Mouse (Mus musculus) forebrain, embryonic 16.5 days (tissue): ENCODE data around the gene Krt5. TPM values are rescaled to one million over a fixed set of nuclear protein-coding genes. Genes with fewer than 3 reads are reported as not detected.

Experiments
- ATAC-seq: fragments of 200-750 bp; cut with Nextera tagmentation; 2 replicates; pipeline ENCODE4 v1.8.0; 2017; ENCODE audit warnings: mild to moderate bottlenecking, moderate library complexity
- H3K27ac ChIP-seq: fragments of 300-500 bp; sonication (generic); 2 replicates; pipeline ENCODE4 v1.5.1; 2014; ENCODE audit warnings: low read length, control low read depth
- H3K27me3 ChIP-seq: fragments of 300-500 bp; sonication (generic); replicated peaks from 2 replicates; pipeline ENCODE4 v1.6.1; 2014; ENCODE audit warnings: low read length; ENCODE audit not compliant: control insufficient read depth, insufficient read depth
- H3K36me3 ChIP-seq: fragments of 300-500 bp; sonication (generic); 2 replicates; pipeline ENCODE4 v1.6.1; 2014; ENCODE audit not compliant: control insufficient read depth, insufficient read depth
- H3K4me1 ChIP-seq: fragments of 300-500 bp; sonication (generic); replicated peaks from 2 replicates; pipeline ENCODE4 v1.6.1; 2014; ENCODE audit warnings: low read length; ENCODE audit not compliant: control insufficient read depth, insufficient read depth
- H3K4me2 ChIP-seq: fragments of 300-500 bp; sonication (generic); 2 replicates; pipeline ENCODE4 v1.6.1; 2014; ENCODE audit warnings: mild to moderate bottlenecking, low read length, control low read depth
- H3K4me3 ChIP-seq: fragments of 300-500 bp; sonication (generic); replicated peaks from 2 replicates; pipeline ENCODE4 v1.5.1; 2014; ENCODE audit warnings: mild to moderate bottlenecking, low read length, control low read depth
- H3K9ac ChIP-seq: fragments of 300-500 bp; sonication (generic); replicated peaks from 2 replicates; pipeline ENCODE4 v1.6.1; 2014; ENCODE audit warnings: low read depth, low read length, control low read depth
- H3K9me3 ChIP-seq: fragments of 300-500 bp; sonication (generic); 2 replicates; pipeline ENCODE4 v1.6.1; 2016; ENCODE audit warnings: low read length; ENCODE audit not compliant: control insufficient read depth
- WGBS: fragments of 180-500 bp; shearing (Covaris S2); extraction: QIAGEN DNeasy Blood & Tissue Kit; methylation state at CpG from one replicate; pipeline ENCODE4 v1.1.7; 2014; 5-methylcytosine and 5-hydroxymethylcytosine counted together
- polyA plus RNA-seq: library from polyadenylated mRNA; unstranded; fragments of >200 nt; fragmentation: Nextera tagmentation; extraction: Ambion mirVana; gene quantifications from 2 replicates; pipeline ENCODE4 v1.2.1, GENCODE M21; 2015

Krt5 gene
- polyA plus RNA-seq, result 0.73 TPM in 1 of 2 replicates, not detected in the other

GRCm38 (mm10) chr15:101712720-101713119, at the start of gene Krt5:
Krt5 (minus strand) TSS chr15:101712898.
- no peak for ATAC-seq
- H3K27ac ChIP-seq, result no peak within 1 kb of the TSS
- WGBS, result 76% methylated on average over 13 of the region's 13 CpGs

GRCm38 (mm10) chr15:101742711-101743110, 30.0 kb upstream of the Krt5 start, which contains the start of gene Krt71:
Krt71 (minus strand) TSS chr15:101743109.
- ATAC-seq, result no peak
- Histone ChIP-seq H3K4me1 (no peaks in the 10 kb centered on the region), H3K27ac (no peak within 1 kb of the TSS), H3K9me3 (no peaks in the 10 kb centered on the region), H3K4me3 (no peak within 1 kb of the TSS), H3K36me3 (no peaks in the 10 kb centered on the region), H3K9ac (no peak within 1 kb of the TSS), H3K27me3 (no peaks in the 10 kb centered on the region), H3K4me2 (no peak within 1 kb of the TSS)
- WGBS, result 58% methylated on average over 14 of the region's 14 CpGs

More at GRCm38 (mm10) chr15:101712720-101713119, at the start of gene Krt5:
- no peak within 1 kb of the TSS for H3K9ac ChIP-seq
- no peaks in the 10 kb centered on the region for H3K4me1 ChIP-seq
- no peaks in the 10 kb centered on the region for H3K9me3 ChIP-seq
- H3K27me3 ChIP-seq, result no peaks in the 10 kb centered on the region
- no peak within 1 kb of the TSS for H3K4me3 ChIP-seq
- no peak within 1 kb of the TSS for H3K4me2 ChIP-seq
- no peaks in the 10 kb centered on the region for H3K36me3 ChIP-seq

DNA sequence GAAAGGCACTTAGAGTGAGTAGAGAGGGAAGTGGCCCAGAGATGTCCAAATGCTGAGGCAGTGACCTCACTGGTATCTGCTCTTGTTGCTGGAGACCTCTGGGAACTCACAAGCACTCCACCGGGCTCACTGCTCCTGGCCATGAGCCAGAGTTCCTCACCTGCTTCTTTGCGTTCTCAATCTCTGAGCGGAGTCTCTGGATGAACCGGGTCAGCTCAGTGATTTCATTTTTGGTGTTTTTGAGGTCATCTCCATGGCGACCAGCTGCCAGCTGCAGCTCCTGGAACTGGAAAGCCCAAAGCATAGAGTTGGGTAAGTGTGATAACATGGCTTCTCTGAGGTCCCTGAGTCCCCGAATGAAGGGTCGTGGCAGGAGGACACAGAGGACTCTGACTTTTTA, 25.1 kb upstream of the Krt5 start:
- Histone ChIP-seq H3K9me3 (no peaks in the 10 kb centered on the region), H3K27me3 (no peaks in the 10 kb centered on the region), H3K4me1 (no peaks in the 10 kb centered on the region), H3K4me3 (no peak overlapping the region), H3K36me3 (no peaks in the 10 kb centered on the region), H3K4me2 (no peak overlapping the region), H3K27ac (no peak overlapping the region), H3K9ac (no peak overlapping the region)
- WGBS, result 78% methylated on average over 7 of the region's 7 CpGs
- ATAC-seq, result no peak

GRCm38 (mm10) chr15:101730653-101731052, 18.0 kb upstream of the Krt5 start:
- Histone ChIP-seq H3K27ac (no peak overlapping the region), H3K27me3 (no peaks in the 10 kb centered on the region), H3K4me3 (no peak overlapping the region), H3K36me3 (no peaks in the 10 kb centered on the region), H3K4me2 (no peak overlapping the region), H3K4me1 (no peaks in the 10 kb centered on the region), H3K9ac (no peak overlapping the region), H3K9me3 (no peaks in the 10 kb centered on the region)
- no peak for ATAC-seq

DNA sequence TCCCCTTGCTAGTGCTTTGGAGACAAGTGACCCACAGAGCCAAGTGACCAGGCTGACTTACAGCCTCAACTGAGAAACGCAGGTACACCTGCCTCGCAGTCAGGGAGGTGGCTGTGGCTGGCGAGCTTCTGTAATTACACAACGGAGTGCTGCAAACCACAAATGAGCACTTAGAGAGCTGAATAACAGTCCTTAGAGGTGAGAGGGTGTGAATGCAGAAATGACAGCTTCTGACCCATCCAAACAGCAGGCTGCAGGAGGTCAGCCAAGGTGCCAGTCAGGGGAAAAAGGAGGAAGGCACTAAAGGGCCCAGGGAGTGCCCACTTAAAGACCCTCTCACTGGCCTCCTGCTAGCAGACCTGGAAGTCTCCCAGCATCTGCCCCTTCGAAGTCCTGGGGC, 12.0 kb upstream of the Krt5 start:
- H3K9ac ChIP-seq, result no peak overlapping the region
- no peak overlapping the region for H3K4me3 ChIP-seq
- no peaks in the 10 kb centered on the region for H3K9me3 ChIP-seq
- no peaks in the 10 kb centered on the region for H3K4me1 ChIP-seq
- ATAC-seq, result no peak
- no peaks in the 10 kb centered on the region for H3K36me3 ChIP-seq
- 75% methylated on average over 5 of the region's 5 CpGs for WGBS
- H3K27ac ChIP-seq, result no peak overlapping the region
- H3K4me2 ChIP-seq, result no peak overlapping the region
- H3K27me3 ChIP-seq, result no peaks in the 10 kb centered on the region

- 70% methylated on average over 3 of the region's 3 CpGs for WGBS
- no peak overlapping the region for H3K27ac ChIP-seq
- no peak overlapping the region for H3K4me2 ChIP-seq
- no peak overlapping the region for H3K4me3 ChIP-seq
- no peaks in the 10 kb centered on the region for H3K9me3 ChIP-seq
- ATAC-seq, result no peak
- no peaks in the 10 kb centered on the region for H3K36me3 ChIP-seq
- no peaks in the 10 kb centered on the region for H3K4me1 ChIP-seq
- no peaks in the 10 kb centered on the region for H3K27me3 ChIP-seq
- H3K9ac ChIP-seq, result no peak overlapping the region
These were observed 3.1 kb upstream of the Krt5 start for GRCm38 (mm10) chr15:101715831-101716230.

GRCm38 (mm10) chr15:101714356-101714755, 1.7 kb upstream of the Krt5 start:
- ATAC-seq, result no peak
- H3K9me3 ChIP-seq, result no peaks in the 10 kb centered on the region
- 89% methylated on average over 5 of the region's 5 CpGs for WGBS
- H3K4me3 ChIP-seq, result no peak overlapping the region
- no peak overlapping the region for H3K4me2 ChIP-seq
- H3K27ac ChIP-seq, result no peak overlapping the region
- no peaks in the 10 kb centered on the region for H3K36me3 ChIP-seq
- H3K27me3 ChIP-seq, result no peaks in the 10 kb centered on the region
- H3K9ac ChIP-seq, result no peak overlapping the region
- H3K4me1 ChIP-seq, result no peaks in the 10 kb centered on the region

DNA sequence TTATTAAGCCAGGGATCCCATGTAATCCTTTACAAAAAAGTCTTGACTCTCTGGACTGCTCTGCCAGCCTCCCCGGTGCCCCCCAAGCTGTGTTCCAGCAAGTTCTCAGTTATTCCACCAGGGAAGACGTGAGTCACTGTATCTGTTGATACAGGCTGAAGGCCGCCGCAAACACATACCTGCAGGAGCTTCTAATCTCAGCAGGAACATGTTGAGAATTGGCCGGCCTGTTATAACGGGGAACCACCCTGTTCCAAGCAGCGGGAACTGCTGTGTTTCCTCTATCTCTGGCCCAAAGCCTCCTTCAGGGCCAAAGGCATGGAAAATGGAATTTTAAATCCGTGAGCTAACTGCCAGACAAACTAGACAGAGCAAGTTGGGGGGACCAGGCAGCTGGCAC, 1.0 kb upstream of the Krt5 start:
- H3K9me3 ChIP-seq, result no peaks in the 10 kb centered on the region
- no peaks in the 10 kb centered on the region for H3K4me1 ChIP-seq
- H3K27me3 ChIP-seq, result no peaks in the 10 kb centered on the region
- no peak overlapping the region for H3K4me3 ChIP-seq
- no peak overlapping the region for H3K27ac ChIP-seq
- WGBS, result 70% methylated on average over 8 of the region's 8 CpGs
- no peak for ATAC-seq
- H3K9ac ChIP-seq, result no peak overlapping the region
- no peaks in the 10 kb centered on the region for H3K36me3 ChIP-seq
- no peak overlapping the region for H3K4me2 ChIP-seq

GRCm38 (mm10) chr15:101708683-101709082, 4.0 kb downstream of the Krt5 start:
- H3K27ac ChIP-seq, result no peak overlapping the region
- WGBS, result 69% methylated on average over 11 of the region's 11 CpGs
- no peak overlapping the region for H3K4me2 ChIP-seq
- H3K9me3 ChIP-seq, result no peaks in the 10 kb centered on the region
- H3K9ac ChIP-seq, result no peak overlapping the region
- ATAC-seq, result no peak
- H3K27me3 ChIP-seq, result no peaks in the 10 kb centered on the region
- H3K36me3 ChIP-seq, result no peaks in the 10 kb centered on the region
- no peak overlapping the region for H3K4me3 ChIP-seq
- no peaks in the 10 kb centered on the region for H3K4me1 ChIP-seq

- no peaks in the 10 kb centered on the region for H3K27me3 ChIP-seq
- H3K4me3 ChIP-seq, result no peak overlapping the region
- H3K36me3 ChIP-seq, result no peaks in the 10 kb centered on the region
- no peak overlapping the region for H3K4me2 ChIP-seq
- no peak for ATAC-seq
- H3K9ac ChIP-seq, result no peak overlapping the region
- no peaks in the 10 kb centered on the region for H3K9me3 ChIP-seq
- WGBS, result 90% methylated on average over 9 of the region's 9 CpGs
- H3K27ac ChIP-seq, result no peak overlapping the region
- H3K4me1 ChIP-seq, result no peaks in the 10 kb centered on the region
These were observed 5.2 kb downstream of the Krt5 start for GRCm38 (mm10) chr15:101707454-101707853.
